Mouse (Mus musculus) kidney, embryonic 16.5 days (tissue): ENCODE measurements around the gene Ppbp. TPM values are rescaled to one million over a fixed set of nuclear protein-coding genes. Genes with fewer than 3 reads are reported as not detected.
"Not testable (repeated sequence)": the region's sequence is repeated elsewhere in the genome, so short reads cannot be mapped to it uniquely, and the experiment has no call there.

ENCODE experiments used
- ATAC-seq: fragments of 200-750 bp; cut with Nextera tagmentation; 2 replicates; pipeline ENCODE4 v1.8.0; 2017; ENCODE audit warnings: moderate TSS enrichment; ENCODE audit not compliant: low FRiP score, low TSS enrichment
- H3K27ac ChIP-seq: fragments of 300-500 bp; sonication (generic); 2 replicates; pipeline ENCODE4 v1.5.1; 2014; ENCODE audit warnings: low read length
- H3K27me3 ChIP-seq: fragments of 300-500 bp; sonication (generic); 2 replicates; pipeline ENCODE4 v1.6.1; 2014; ENCODE audit warnings: low read length, control low read depth, mixed read lengths; ENCODE audit not compliant: insufficient read depth
- H3K36me3 ChIP-seq: fragments of 300-500 bp; sonication (generic); 2 replicates; pipeline ENCODE4 v1.6.1; 2014; ENCODE audit warnings: low read length, control low read depth, mixed read lengths; ENCODE audit not compliant: insufficient read depth
- H3K4me1 ChIP-seq: fragments of 300-500 bp; sonication (generic); 2 replicates; pipeline ENCODE4 v1.6.1; 2014; ENCODE audit warnings: low read length, control low read depth, mixed read lengths; ENCODE audit not compliant: insufficient read depth
- H3K4me2 ChIP-seq: fragments of 300-500 bp; sonication (generic); replicated peaks from 2 replicates; pipeline ENCODE4 v1.6.1; 2014; ENCODE audit warnings: low read depth, low read length
- H3K4me3 ChIP-seq: fragments of 300-500 bp; sonication (generic); 2 replicates; pipeline ENCODE4 v1.5.1; 2014; ENCODE audit warnings: mild to moderate bottlenecking, low read length
- H3K9ac ChIP-seq: fragments of 300-500 bp; sonication (generic); replicated peaks from 2 replicates; pipeline ENCODE4 v1.6.1; 2014; ENCODE audit warnings: low read length
- H3K9me3 ChIP-seq: fragments of 300-500 bp; sonication (generic); 2 replicates; pipeline ENCODE4 v1.6.1; 2016; ENCODE audit warnings: low read length, control low read depth
- WGBS: fragments of 180-500 bp; shearing (Covaris S2); extraction: QIAGEN DNeasy Blood & Tissue Kit; methylation state at CpG from one replicate; pipeline ENCODE4 v1.1.7; 2014; 5-methylcytosine and 5-hydroxymethylcytosine counted together
- polyA plus RNA-seq: library from polyadenylated mRNA; unstranded; fragments of >200 nt; fragmentation: Nextera tagmentation; extraction: Ambion mirVana; gene quantifications from 2 replicates; pipeline ENCODE4 v1.2.1, GENCODE M21; 2015

Ppbp gene
- polyA plus RNA-seq, 1 experiment from 2014 or later: 1.5 TPM

GRCm38 (mm10) chr5:90783697-90784096, 15.4 kb downstream of the Ppbp start:
- no peak for ATAC-seq
- H3K9me3 ChIP-seq: no peaks in the 10 kb centered on the region
- no peaks in the 10 kb centered on the region for H3K27me3 ChIP-seq
- H3K4me1 ChIP-seq: 0 out of 2 replicates have a peak, but pooled peaks cover 4% of the 10 kb centered on the region
- H3K4me2 ChIP-seq: no peak overlapping the region
- no peak overlapping the region for H3K9ac ChIP-seq
- 84% methylated on average over 3 of the region's 3 CpGs for WGBS
- H3K27ac ChIP-seq: no peak overlapping the region
- H3K36me3 ChIP-seq: no peaks in the 10 kb centered on the region
- no peak overlapping the region for H3K4me3 ChIP-seq

DNA sequence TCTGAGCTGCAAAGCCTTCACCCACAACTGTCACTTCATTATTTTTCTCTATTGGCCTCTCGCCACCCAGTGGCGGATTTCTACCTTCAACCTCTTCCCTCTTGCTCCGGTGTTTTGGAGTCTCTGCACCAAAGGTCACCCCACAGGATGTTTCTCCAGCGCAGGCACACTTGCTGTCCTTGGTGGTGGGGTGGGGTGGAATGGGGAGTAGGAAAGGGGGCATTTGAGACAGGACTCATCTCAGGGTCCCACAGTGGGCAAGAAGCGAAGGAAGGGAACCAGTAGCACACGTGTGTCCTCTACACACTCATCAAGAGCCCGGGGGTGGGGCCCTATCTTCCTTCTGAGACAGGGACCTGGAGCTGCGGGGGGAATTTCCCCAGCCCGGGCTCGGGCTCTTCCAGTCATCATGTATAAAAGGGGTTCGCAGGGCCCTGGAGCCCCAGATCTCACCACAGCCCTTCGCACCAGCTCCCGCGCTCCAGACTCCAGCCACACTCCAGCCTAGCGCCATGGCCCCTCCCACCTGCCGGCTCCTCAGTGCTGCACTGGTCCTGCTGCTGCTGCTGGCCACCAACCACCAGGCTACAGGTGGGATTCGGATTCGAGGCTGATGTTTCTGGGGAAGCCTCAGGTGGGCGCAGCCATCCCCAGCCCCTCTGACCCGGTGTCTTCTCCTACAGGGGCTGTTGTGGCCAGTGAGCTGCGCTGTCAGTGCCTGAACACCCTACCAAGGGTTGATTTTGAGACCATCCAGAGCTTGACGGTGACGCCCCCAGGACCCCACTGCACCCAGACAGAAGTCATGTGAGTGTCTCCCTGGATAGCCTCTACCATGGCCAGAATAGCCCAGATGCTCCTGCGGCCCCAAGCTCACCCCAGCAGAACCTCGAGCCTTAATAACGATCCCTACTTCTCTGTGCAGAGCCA, 17.6 kb downstream of the Ppbp start, which contains the start of gene Cxcl3:
Gene Cxcl3, plus strand, starts transcription at position 445 of the 930 bp plus-strand sequence.
- H3K36me3 ChIP-seq: no peaks in the 10 kb centered on the region
- H3K27ac ChIP-seq: no peak within 1 kb of the TSS
- H3K4me3 ChIP-seq: peak within 1 kb of the TSS; percentile 34
- peak; percentile 83 for ATAC-seq
- H3K9ac ChIP-seq: peak within 1 kb of the TSS; percentile 41
- no peaks in the 10 kb centered on the region for H3K9me3 ChIP-seq
- WGBS: 21% methylated on average over 24 of the region's 26 CpGs
- H3K4me1 ChIP-seq: peaks cover 18% of the 10 kb centered on the region
- peak within 1 kb of the TSS; percentile 86 for H3K4me2 ChIP-seq
- H3K27me3 ChIP-seq: no peaks in the 10 kb centered on the region

DNA sequence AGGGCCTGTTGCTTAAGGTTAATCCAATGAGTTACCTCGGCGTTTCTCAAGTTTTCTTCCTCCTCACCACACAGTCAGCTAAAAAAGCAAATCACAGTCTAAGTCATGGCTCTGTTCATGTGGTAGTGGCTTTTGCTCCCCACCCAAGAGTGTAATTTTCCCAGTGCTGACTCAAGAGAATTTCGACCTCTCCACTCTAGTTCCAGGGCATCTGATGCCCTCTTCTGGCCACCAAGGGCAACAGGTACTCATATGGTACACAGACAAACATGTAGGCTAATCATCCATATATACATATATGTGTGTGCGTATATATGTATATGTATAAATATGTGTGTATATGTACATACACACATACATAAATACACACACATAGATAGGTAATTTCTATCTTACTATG, 19.8 kb downstream of the Ppbp start:
- no peak overlapping the region for H3K27ac ChIP-seq
- no peak overlapping the region for H3K4me3 ChIP-seq
- H3K9me3 ChIP-seq: no peaks in the 10 kb centered on the region
- WGBS: 83% methylated on average over 4 of the region's 4 CpGs
- H3K9ac ChIP-seq: no peak overlapping the region
- no peak for ATAC-seq
- no peaks in the 10 kb centered on the region for H3K27me3 ChIP-seq
- H3K4me1 ChIP-seq: peaks cover 18% of the 10 kb centered on the region
- H3K4me2 ChIP-seq: no peak overlapping the region
- H3K36me3 ChIP-seq: no peaks in the 10 kb centered on the region

DNA sequence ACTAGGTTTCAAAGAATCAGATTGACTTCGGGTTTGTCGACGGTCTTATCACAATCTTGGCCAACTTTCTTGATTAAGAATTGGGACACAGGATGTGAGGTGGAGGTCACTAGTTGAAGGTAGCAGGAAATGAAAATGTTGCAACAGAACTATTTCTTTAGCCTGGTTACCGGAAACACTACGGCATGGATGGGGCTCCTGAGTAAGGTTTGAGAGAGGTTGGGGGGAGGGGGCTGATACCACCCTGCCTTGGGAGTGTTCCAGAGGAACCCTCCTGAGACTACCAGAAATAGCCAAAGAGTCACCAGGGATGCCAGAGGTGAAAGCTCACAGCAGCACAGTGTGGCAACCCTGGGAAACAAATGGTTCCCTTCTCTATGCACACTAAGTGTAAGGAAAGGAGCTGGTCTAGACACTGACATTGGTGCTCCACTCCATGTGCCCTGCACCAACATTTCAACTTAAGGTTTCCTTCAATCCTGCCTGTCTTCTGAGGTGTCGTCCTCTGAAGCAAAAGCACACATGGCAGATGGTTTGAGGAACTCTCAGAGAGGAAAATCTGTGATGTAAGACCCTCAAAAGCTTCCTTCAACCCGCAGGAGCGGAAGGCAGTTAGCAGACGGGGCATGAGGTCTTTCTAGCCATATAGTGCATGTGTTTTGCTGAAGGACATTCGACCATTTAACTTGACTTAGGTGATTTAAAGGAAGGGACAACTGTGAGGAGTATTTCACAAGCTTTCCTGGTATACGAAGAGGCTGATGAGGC, 21.2 kb downstream of the Ppbp start:
- Histone ChIP-seq H3K9ac (no peak overlapping the region), H3K27me3 (no peaks in the 10 kb centered on the region), H3K4me2 (peak overlapping the region; percentile 19), H3K4me1 (peaks cover 18% of the 10 kb centered on the region), H3K4me3 (no peak overlapping the region), H3K36me3 (no peaks in the 10 kb centered on the region), H3K27ac (peak overlapping the region; percentile 70), H3K9me3 (no peaks in the 10 kb centered on the region)
- WGBS: 34% methylated on average over 11 of the region's 11 CpGs
- peak; percentile 44; the same call in 1 of the 2 replicates for ATAC-seq

- H3K4me3 ChIP-seq: no peak overlapping the region
- H3K9ac ChIP-seq: no peak overlapping the region
- H3K27me3 ChIP-seq: no peaks in the 10 kb centered on the region
- ATAC-seq: peak; percentile 75
- 9% methylated on average over 8 of the region's 8 CpGs for WGBS
- H3K27ac ChIP-seq: peak overlapping the region; percentile 70; the same call in 1 of the 2 replicates
- H3K36me3 ChIP-seq: no peaks in the 10 kb centered on the region
- peaks cover 18% of the 10 kb centered on the region for H3K4me1 ChIP-seq
- no peaks in the 10 kb centered on the region for H3K9me3 ChIP-seq
- peak overlapping the region; percentile 19 for H3K4me2 ChIP-seq
These were observed 21.8 kb downstream of the Ppbp start for GRCm38 (mm10) chr5:90790074-90790502.

DNA sequence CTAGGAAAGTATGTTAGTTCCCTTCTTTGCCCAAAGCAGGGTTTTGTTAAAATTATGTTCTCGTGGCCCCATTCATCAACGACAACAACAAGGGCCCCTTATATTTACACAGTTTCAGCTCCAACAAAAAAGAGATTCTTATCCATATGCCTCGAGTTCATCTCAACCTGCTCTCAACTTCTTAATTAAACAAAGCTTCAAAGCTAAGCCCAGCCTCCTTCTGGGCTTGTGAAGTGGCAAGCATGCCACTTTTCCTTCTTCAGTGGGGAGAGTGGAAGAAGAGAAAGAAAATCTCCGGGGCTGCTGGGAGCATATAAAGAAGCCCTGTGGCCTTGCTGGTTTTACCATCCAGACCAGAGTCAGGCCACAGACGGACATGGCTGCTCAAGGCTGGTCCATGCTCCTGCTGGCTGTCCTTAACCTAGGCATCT, 25.9 kb downstream of the Ppbp start, which contains the start of gene Cxcl15:
Gene Cxcl15, plus strand, starts transcription at position 340 of the 431 bp plus-strand sequence.
- H3K4me1 ChIP-seq: peaks cover 13% of the 10 kb centered on the region

DNA sequence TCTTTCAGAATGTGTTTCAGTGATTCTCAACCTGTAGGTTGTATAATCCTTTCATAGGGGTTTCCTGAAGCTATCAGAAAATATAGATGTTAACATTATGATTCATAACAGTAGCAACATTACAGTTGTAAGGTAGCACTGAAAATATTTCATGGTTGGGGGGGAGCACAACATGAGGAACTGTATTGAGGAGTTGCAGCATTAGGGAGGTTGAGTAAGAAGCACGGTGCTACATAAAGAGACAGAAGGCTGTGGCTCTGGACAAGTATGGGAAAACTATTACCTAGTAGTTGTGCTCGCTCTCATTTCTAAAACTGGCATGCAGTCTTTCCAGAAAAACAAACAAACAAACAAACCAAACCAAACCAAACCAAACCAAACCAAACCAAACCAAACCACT, 27.1 kb downstream of the Ppbp start:
- H3K36me3 ChIP-seq, H3K9ac ChIP-seq, ATAC-seq, H3K4me3 ChIP-seq, H3K4me1 ChIP-seq, H3K27ac ChIP-seq, H3K9me3 ChIP-seq, H3K27me3 ChIP-seq, H3K4me2 ChIP-seq: not testable (repeated sequence)
- 94% methylated on average over 2 of the region's 2 CpGs for WGBS

More for the DNA sequence above, 25.9 kb downstream of the Ppbp start, which contains the start of gene Cxcl15:
- H3K27me3 ChIP-seq: no peaks in the 10 kb centered on the region
- H3K9me3 ChIP-seq: no peaks in the 10 kb centered on the region
- no peak within 1 kb of the TSS for H3K27ac ChIP-seq
- no peak within 1 kb of the TSS for H3K9ac ChIP-seq
- H3K4me2 ChIP-seq: no peak within 1 kb of the TSS
- H3K4me3 ChIP-seq: no peak within 1 kb of the TSS
- WGBS: 60% methylated on average over 5 of the region's 5 CpGs
- no peak for ATAC-seq
- no peaks in the 10 kb centered on the region for H3K36me3 ChIP-seq

- no peak overlapping the region for H3K4me3 ChIP-seq
- H3K36me3 ChIP-seq: no peaks in the 10 kb centered on the region
- no peak overlapping the region for H3K9ac ChIP-seq
- no peak overlapping the region for H3K27ac ChIP-seq
- no peaks in the 10 kb centered on the region for H3K9me3 ChIP-seq
- no peaks in the 10 kb centered on the region for H3K27me3 ChIP-seq
- H3K4me1 ChIP-seq: no peaks in the 10 kb centered on the region
- no peak for ATAC-seq
- no peak overlapping the region for H3K4me2 ChIP-seq
These were observed 36.3 kb downstream of the Ppbp start for GRCm38 (mm10) chr5:90804574-90804973.

DNA sequence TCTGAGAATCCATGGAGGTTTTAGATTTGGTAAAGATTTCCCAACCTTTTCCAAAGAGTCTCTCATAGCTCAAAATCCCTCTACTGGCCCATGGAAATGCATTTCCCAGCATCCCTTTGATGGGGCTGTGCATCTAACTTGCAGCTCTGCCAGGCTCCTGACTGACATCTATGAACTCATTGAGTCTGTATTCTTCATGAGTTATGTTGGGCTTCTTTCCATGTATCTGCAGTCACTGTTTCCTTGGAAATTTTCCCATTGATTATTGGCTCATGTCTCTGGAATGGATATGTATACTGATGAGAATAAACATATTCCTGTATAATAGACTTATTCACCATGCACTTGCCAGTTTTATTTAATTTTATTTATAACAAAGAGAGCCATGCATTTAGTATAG, 37.7 kb downstream of the Ppbp start:
- Histone ChIP-seq H3K9ac (no peak overlapping the region), H3K4me1 (no peaks in the 10 kb centered on the region), H3K9me3 (no peaks in the 10 kb centered on the region), H3K4me2 (no peak overlapping the region), H3K4me3 (no peak overlapping the region), H3K36me3 (no peaks in the 10 kb centered on the region), H3K27ac (no peak overlapping the region), H3K27me3 (no peaks in the 10 kb centered on the region)
- ATAC-seq: no peak
